Mouse (Mus musculus) cerebellum, postnatal 10 days (tissue): ENCODE results near the gene Fgb.

Experiments
- DNase-seq, 2 experiments: peaks; one replicate each; pipeline ENCODE4 v3.0.0; 2021; ENCODE audit warnings: mixed read lengths in 2 of 2

Fgb gene

DNA sequence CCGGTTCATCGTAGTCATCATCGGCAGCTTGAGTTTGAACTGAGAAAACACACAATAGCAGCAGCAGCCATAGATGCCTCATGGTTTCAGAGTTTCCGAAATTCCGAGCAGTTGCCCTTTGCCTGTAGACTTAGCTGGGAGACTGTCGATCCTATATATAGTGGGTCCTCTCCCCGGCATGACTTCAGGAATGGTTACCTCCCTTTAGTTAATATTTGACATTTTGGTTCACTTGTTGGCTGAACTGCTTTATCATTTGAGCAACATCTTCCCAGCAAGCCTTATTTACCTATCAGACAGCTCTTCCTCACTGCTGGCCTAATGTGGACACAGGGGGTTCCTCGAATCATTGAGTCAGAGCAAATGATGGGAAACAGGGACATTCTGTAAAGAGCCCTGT is at the start of gene Fgb:
TSS of gene Fgb (minus strand) at position 184 of the 400 bp plus-strand sequence.
- DNase-seq = no peak

DNA sequence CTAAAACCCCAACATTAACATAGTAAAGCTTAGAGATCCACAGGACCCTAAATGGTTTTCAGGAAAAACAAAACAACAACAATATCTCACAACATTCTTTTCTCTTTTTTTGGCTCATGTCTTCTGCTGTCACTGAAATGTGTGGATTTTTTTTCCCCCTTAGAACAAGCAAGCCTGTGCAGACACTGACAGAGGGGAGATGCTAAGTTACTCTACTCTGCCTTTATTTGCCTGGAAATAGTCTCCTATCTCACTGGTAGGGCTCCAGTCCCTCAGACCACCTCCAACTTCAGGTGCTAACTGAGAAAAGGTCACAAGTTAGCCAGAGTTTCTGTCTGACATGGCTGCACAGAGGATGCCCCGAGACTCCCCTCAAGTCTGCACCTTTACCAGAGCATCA is 49.5 kb upstream of the Fgb start:
- no peak for DNase-seq

DNA sequence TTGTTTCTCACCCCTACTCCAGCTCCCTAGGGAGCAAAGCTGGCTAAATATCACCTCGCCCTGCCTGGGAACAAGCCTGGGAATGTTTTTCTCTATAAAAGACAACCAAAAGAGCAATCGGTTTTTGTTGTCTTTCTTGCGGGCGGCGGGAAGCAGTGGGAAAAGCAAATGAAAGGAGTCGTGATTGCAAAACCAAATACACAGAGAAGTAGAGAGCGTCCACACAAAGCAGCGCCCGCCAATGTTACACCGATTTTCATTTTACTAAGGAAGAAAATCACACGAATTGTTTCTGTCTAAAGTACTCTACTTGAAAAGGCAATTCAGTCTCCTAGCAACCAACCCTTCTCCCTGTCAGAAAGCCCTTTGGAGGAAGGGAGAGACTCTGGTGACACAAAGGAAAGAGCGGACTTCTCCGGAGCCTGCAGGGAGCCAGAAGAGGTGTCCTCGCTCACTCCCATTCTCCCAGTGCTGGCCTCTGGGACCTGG is 48.9 kb upstream of the Fgb start:
- DNase-seq = peak in 1 of 2 experiments; percentile 12

DNA sequence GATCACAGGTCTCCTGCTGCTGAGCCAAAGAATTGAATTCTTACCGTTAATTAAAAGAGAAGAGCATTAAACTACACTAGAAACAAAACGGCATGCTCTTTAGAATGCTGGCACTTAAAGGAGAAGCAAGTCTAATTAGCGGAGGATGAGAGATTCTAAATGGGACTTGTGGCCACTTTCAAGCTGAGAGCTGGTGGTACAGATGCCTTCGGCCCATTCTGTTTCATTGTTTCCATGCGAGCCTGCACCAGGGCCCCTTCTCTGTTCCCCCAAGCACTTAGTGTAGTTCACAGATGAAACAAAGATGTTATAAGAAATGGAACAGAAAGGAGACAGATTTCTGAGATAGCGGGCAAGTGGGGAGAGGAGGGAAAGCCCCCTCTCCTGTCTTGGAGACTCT is 47.9 kb upstream of the Fgb start:
- DNase-seq = no peak

DNA sequence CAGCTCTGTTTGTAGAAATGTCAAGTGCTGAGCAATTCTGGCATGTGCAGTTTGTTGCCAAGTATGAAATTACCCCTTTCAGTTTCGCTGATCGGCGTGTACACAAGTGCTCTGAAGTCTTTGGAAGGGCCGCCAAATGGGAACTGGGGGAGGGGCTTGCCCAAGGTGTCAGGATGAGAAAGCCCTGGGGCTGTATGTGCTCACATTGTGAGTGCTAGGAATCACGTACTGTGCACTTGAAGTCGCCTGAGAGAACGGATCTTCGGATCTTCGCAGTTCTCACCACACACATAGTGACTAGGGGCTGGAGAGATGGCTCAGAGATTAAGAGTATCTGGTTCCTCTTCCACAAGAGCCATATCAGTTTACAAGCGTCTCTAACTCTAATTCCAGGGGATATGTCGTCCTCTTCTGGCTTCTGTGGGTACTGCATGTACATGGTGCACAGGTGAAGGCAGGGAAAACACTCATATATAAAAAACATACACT is 30.9 kb upstream of the Fgb start:
- peak; percentile 82 to 84 for DNase-seq

DNA sequence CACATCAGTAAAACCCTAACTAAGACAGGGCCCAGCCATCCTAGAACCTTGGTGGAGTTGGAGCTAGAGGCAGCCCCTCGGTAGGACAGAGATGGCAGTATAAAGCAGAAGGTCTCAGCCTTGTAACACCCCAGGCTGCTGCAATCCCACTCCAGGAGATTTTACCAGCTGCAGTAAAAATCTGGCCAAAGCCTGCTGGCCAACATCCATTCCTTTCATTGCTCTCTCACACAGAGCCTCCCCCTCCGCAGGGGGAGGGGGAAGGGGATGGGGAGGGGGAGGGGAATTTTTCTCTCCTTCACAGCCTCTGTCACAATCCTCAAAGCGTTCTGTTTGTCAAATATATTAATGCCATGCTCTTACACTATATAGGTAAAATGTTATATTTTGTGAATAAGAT is 26.9 kb upstream of the Fgb start:
- DNase-seq = peak; percentile 63 to 72

DNA sequence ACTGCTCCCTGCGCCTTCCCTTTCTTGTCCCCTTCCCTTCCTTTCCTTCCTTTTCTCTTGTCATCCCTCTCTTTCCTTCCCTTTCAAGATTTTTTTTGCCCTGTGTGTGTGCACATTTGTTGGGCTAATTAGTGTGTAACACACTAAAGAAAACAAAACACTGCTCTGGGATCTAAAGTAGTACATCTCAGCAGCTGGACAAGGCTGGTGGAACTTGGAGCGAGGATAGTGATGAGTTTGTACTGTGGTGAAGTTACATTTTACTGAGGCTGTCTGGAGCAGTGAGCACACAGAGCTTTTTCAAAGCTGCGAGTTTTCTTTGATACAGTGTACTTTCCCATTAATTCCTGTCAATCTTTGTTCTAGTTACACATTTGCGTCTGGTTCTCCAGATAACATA is 20.6 kb upstream of the Fgb start:
- DNase-seq = no peak

DNA sequence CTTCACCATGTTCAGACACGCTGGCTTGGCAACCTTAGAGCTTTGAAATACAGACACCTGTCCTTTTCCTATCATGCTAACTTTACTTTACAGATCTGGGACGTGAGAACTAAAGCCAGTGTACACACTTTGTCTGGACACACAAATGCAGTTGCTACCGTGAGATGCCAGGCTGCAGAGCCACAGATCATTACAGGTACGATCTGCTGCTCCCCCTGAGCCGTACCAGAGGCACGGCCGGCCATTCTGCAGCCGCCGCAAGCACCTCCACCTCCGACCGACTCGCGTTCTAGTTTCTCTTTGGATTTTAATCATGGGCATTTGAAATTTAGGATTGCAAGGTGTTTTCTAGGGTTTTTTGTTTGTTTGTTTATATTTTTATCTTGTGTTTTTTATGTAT is 19.2 kb upstream of the Fgb start:
- no peak for DNase-seq

DNA sequence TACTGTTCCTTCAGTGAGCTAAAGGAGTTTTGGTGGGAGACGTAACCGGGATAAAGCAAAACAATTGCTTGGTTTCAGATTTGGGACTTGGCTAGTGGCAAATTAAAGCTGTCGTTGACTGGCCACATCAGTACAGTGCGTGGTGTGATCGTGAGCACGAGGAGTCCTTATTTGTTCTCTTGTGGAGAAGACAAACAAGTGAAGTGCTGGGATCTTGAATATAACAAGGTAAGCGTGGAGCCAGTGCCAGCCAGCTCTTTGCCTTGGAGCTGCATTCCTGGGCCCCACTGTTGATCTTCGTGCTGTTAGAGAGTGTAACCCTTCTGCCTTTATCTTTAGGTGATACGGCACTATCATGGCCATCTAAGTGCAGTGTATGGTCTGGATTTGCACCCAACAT is 18.3 kb upstream of the Fgb start:
- no peak for DNase-seq

DNA sequence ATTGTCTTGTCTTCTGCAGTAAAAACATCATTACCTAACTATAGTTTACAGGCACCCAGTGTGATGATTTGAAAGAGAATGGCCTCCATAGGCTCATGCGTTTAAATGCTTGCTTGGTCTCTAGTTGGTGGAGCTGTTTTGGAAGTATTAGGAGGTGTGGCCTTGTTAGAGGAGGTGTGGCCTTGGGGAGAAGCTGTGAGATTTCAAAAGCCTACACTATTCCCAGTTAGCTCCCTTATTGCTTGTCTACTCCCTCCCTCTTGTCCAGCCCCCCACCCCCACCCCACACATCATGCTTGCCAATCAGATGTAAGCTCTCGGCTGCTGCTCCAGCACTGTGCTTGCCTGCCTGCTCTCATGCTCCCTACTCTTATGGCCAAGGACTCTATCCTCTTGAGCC is 7.4 kb upstream of the Fgb start:
- no peak for DNase-seq

DNA sequence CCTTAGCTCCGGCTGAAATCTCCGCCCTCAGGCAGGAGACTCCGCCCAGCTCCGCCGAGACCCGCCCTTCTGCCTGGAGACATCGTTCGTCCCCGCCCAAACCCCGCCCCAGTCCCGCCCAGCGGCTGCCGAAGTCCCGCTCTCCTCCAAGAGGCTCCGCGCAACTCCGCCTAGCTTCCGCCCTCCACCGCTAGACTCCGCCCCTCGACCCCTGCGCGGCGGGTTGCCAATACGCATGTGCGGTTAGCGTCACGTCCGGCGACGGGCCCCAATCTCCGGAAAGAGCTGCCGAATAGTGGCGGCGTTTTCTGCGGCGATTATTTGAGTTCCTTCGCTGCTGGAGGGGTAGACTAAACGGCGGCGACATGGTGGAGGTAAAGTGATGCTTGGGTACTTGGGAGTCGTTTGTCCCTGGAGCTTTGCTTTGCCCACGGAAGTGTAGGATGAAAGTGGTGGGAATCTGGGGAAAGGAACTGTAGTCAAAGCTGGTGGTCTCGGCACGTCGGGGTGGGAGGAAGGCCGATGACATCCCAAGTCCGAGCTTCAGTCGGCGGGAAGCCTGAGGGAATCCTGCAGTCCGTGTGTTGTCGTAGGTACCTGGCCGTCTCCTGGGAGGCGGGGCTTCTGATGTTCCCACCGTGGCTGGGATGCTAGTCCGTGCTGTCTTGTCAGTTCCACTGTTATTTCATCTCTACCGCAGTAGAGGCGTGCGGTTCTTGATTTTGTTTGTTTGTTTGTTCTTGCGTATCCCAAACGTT is 5.8 kb upstream of the Fgb start, which contains the start of gene Plrg1:
TSS of gene Plrg1 (plus strand) at position 242 of the 758 bp plus-strand sequence.
- peak; percentile 100 for DNase-seq

DNA sequence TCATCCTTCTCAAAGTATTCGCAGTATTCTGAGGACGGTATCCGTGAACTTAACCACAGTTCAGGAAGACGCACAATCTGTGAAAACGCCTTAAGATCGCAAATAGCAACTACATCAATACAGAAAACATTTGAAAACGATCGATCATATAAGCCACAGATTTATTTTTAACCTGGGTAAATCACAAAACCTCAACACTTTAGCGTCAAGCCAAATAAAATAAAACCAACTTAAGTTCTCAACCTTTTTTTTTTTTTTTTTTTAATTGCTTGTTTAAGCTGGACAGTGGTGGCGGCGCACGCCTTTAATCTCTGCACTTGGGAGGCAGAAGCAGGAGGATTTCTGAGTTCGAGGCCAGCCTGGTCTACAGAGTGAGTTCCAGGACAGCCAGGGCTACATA is 5.1 kb upstream of the Fgb start:
- DNase-seq = no peak

DNA sequence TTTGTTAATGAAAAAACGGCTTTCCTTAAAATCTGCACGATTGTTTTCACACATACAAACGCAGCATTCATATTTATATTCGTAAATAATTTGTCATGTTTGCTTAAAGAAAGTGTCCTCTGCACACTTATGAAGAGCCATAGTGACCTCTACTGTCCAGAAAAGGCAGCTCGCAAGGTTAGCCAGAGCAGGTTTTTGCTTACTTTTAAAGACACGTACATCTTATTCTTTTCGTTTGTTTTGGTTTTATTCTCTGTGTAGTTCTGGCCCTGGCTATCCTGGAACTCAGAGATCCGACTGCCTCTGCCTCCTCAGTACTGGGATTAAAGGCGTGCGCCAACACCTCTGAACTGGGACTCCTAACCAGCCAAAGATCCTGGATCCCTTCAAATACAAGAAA is 4.1 kb upstream of the Fgb start:
- DNase-seq = peak; percentile 53 to 59

DNA sequence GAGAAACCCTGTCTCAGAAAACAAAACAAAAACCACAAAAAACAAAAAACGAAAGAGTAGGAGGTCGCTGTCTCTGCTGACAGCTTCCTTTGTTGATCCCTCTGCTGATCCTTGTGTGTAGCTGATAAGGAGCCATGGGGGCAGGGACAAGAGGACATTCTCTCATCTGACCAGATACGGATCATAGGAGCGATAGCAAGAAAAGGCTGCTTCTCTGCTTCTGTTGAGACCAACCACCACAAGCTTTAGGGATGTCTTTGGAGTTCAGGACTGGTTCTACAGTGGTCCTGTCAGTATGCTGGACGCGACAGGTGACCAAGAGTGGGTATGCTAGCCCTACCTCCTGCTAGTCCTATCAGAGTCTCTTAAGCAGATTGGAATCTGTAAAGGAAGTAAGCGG is 3.5 kb upstream of the Fgb start:
- peak in 1 of 2 experiments; percentile 6 for DNase-seq

DNA sequence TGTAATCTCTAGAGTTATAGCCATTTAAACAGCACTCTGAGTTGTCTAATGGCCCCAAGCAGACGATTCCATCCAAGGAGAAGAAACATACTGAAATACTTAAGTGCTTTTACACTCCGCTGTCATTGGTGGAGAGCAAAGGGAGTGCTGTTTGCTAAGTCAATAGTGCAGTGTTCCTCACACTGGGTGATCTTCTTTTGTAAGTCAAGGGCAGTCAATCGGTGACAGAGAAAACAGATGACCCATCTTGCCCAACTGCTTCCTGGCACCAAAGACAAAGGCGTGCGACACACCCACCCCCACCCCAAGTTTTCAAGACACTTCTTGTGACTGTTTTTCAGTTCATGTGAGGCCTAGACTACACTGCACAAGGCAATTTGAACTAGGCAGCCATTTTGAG is 2.4 kb upstream of the Fgb start:
- no peak for DNase-seq

DNA sequence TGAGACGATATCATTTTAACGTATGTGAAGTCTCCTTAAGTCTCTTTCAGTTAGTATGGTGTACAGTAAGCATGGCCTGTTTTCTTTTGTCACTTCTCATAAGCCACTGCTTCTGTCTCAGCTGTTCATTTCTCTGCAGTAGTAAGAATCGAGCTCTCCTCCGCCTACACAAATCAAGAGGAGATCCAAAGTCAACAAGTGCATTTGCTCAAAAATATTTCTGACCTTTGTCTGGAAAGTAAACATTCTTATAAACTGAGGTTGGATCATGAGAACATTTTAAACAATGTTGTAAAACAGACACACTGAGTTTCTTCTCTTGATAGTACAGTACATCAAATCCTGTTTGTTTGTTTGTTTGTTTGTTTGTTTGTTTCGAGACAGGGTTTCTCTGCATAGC is 998 bp upstream of the Fgb start:
- DNase-seq = no peak

DNA sequence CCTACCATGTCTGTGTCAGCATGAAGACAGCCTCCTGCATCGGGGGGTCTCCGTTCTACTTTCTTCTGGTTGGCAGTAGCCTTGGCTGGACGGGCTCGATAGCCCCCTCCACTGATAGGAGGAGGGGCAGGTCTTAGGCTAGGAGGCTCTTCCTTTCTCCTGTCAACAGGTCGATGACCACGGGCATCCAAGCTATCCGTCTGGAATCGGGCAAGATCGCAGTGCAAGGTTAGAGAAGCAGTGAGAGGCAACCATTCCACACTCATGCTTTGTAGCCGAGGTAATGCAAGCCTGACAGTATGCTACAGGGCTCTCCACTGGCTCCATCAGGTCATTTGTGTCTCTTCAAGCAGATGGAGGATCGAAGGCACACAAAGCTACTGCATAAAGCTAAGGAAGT is 3.0 kb downstream of the Fgb start:
- no peak for DNase-seq

DNA sequence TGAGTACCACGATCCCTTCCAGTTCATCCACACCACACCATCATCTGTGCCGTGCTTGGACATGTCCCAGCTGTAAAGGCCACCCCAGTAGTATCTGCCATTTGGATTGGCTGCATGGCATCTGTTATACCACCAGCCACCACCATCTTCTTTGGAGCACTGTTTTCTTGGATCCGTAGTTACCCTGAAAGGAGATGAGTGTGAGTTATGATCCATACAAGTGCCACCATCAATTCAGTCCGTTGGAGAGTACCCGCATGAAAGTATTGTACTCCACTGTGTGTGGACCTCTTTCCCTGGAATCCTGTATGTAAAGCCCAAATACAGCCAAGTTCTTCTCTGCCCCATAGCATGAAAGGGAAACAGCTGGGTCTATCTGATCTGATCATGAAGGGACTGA is 7.2 kb downstream of the Fgb start:
- DNase-seq = no peak

DNA sequence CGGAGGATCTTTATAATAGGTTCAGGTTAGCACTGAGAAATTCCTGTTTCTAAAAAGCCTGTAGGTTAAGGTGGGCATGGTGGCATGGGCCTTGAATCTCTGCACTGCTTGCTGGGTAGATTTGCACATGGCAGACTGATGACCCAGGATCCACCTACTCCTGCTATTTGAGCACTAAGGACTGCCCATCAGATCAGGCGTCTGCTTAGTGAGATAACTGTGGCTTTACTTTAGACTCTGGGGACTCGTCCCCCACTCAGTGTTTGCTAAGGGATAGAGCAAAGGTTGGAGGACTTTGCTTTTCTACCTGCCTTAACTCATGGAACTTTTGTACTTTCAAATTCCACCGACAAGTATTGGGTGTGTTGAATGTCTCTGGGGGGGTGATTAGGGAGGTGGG is 10.0 kb downstream of the Fgb start:
- DNase-seq = no peak

DNA sequence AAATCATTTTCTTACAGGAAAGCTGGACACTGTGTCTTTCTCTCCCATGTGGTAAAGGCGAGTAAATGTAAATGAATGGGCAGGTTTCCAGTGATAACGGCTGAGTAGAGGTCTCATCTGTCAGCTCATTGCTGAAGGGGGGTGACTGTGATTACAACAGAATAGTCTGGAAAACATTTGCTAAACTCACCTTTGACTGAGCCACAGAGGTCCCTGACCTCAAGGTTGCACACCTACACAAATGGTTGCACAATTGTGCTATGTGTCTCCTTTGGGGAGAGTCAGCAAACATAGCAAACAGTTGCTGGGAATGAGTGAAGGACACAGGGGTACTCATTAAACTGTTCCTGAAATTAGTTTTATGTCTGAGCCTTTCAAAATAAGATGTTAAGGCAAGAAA is 10.8 kb downstream of the Fgb start:
- DNase-seq = no peak

DNA sequence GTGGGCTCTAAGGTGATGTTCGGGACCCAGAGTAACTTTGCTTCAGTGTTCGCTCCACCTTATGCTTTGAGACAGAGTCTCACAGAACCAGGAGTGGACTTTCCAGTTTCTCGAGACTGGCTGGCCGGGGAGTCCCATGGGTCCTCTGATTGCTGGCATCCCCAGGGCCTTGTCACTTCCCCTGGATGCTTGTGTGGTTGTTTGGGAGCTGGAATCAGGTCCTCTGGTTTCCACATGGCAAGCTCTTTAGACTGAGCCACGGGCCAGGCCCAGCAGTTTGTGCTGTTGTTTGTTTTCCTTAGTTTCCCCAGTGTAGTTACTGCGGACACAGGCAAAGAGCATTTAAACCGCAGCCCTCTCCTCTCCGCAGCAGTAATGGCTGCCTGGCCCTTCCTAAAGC is 15.9 kb downstream of the Fgb start:
- DNase-seq = no peak

DNA sequence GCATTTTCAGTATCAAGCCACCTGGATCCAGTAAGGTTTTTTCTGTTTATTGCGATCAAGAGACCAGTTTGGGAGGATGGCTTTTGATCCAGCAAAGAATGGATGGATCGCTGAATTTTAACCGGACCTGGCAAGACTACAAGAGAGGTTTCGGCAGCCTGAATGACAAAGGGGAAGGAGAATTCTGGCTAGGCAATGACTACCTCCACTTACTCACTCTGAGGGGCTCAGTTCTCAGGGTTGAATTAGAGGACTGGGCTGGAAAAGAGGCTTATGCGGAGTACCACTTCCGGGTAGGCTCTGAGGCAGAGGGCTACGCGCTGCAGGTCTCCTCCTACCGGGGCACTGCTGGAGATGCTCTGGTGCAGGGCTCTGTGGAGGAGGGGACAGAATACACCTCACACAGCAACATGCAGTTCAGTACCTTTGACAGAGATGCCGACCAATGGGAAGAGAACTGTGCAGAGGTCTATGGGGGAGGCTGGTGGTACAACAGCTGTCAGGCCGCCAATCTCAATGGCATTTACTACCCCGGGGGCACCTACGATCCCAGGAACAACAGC is 16.8 kb downstream of the Fgb start:
- DNase-seq = peak; percentile 5 to 10

DNA sequence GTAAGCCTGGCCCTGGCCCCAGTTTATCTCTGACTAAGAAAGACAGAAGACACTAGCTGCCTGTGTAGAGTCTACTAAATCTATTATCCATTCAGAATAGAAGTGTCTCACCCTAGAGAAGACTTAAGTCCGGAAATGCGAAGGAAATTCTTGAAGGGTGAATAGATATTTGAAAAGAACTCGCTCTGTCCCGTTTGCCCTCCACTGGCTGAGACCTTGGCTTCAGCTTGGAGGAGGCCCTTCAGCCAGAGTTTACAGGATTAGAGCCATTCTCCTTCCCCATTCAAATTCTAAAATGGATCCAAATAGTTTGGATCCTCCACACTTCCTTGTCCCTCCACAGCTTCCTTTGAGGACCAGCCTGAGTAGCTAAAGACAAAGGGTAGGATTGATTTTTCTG is 19.3 kb downstream of the Fgb start:
- no peak for DNase-seq

DNA sequence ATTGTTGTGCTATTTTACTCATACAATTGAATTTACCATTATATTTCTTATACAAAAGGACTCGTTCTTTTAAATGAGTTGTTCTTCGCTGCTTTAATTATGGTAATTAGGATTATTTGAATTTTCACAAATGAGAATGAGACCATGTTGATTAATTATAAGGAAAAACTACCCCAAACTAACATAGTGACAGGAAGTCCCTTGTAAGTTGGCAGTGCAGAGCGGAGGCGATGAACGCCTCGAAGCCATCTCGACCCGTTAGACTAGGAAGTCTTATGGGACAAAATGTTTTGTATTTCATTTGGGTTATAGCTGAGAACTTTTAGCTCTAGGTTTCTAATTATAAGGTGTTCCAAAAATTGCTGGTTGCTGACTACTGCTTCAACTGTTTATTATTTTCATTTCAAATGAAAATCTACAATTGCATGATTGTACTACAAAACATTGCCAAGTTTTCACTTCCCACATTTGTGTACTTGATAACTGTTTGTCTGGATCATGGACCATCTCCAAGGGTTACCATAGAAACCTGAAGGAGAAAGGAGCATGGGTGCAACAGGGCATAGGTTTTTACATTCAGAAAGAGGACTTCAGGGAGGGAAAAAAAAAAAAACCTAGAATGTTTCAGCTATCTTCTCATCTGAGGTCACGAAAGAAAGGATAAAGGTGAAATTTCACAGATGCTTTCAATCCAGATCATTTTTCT is 22.0 kb downstream of the Fgb start:
- DNase-seq = no peak
